Mouse (Mus musculus): ENCODE results near the gene Ppp1r18. TPM values are rescaled to one million over a fixed set of nuclear protein-coding genes. Genes with fewer than 3 reads are reported as not detected.

The Ppp1r18 gene
- total and polyA plus RNA-seq, 2 experiments from 2014 or later: 22.3 to 29.5 TPM

GRCm38 (mm10) chr17:35914975-35915374, 49.6 kb downstream of the Ppp1r18 start:
- H3K9ac ChIP-seq: no peak overlapping the region
- peaks cover 7% of the 10 kb centered on the region for H3K4me1 ChIP-seq (ENCODE audit: insufficient read depth)
- H3K4me3 ChIP-seq (ENCODE audit: low read depth, low read length): no peak overlapping the region
- H3K9me3 ChIP-seq (ENCODE audit: low read length): no peaks in the 10 kb centered on the region
- no peak overlapping the region for H3K27ac ChIP-seq (ENCODE audit: low read depth, low read length)
- peak overlapping the region; percentile 79; the same call in 1 of the 2 replicates for H3K4me2 ChIP-seq (ENCODE audit: low read depth)
- no peaks in the 10 kb centered on the region for H3K27me3 ChIP-seq (ENCODE audit: insufficient read depth, low read length)
- TF ChIP-seq CTCF (IDR thresholded peaks at IDR 0.05; ENCODE audit: low read depth): no peak
- 82% methylated on average over 6 of the region's 6 CpGs for WGBS
- DNase-seq (no peak), ATAC-seq (no peak)
- peaks cover 8% of the 10 kb centered on the region; the same call in 1 of the 2 replicates for H3K36me3 ChIP-seq (ENCODE audit: insufficient read depth)

- Histone ChIP-seq H3K27me3 (ENCODE audit: insufficient read depth, low read length) (no peaks in the 10 kb centered on the region), H3K4me3 (ENCODE audit: low read depth, low read length) (peak overlapping the region; percentile 72), H3K4me1 (ENCODE audit: insufficient read depth) (peaks cover 12% of the 10 kb centered on the region), H3K4me2 (ENCODE audit: low read depth) (peak overlapping the region; percentile 79), H3K27ac (ENCODE audit: low read depth, low read length) (peak overlapping the region; percentile 100), H3K36me3 (ENCODE audit: insufficient read depth) (peaks cover 8% of the 10 kb centered on the region; the same call in 1 of the 2 replicates), H3K9ac (peak overlapping the region; percentile 65), H3K9me3 (ENCODE audit: low read length) (no peaks in the 10 kb centered on the region)
- DNase-seq: no peak
- 6% methylated on average over 28 of the region's 28 CpGs for WGBS
- no peak for TF ChIP-seq CTCF (IDR thresholded peaks at IDR 0.05; ENCODE audit: low read depth)
- no peak for ATAC-seq
Measured at GRCm38 (mm10) chr17:35915538-35916296, 50.3 kb downstream of the Ppp1r18 start.

- ATAC-seq (peak; percentile 90), DNase-seq (peak; percentile 100)
- under 1% methylated on average over 83 of the region's 83 CpGs for WGBS
- peak; percentile 82 for TF ChIP-seq CTCF (IDR thresholded peaks at IDR 0.05; ENCODE audit: low read depth)
- Histone ChIP-seq H3K4me2 (ENCODE audit: low read depth) (peak within 1 kb of the TSS; percentile 79), H3K9me3 (ENCODE audit: low read length) (no peaks in the 10 kb centered on the region), H3K9ac (peak within 1 kb of the TSS; percentile 99), H3K27ac (ENCODE audit: low read depth, low read length) (peak within 1 kb of the TSS; percentile 100), H3K4me1 (ENCODE audit: insufficient read depth) (peaks cover 15% of the 10 kb centered on the region), H3K27me3 (ENCODE audit: insufficient read depth, low read length) (no peaks in the 10 kb centered on the region), H3K4me3 (ENCODE audit: low read depth, low read length) (peak within 1 kb of the TSS; percentile 72), H3K36me3 (ENCODE audit: insufficient read depth) (peaks cover 8% of the 10 kb centered on the region; the same call in 1 of the 2 replicates)
Measured at GRCm38 (mm10) chr17:35916297-35917142, 51.1 kb downstream of the Ppp1r18 start, which contains the start of the genes Mrps18b and Ppp1r10. TSS of gene Mrps18b (minus strand) at chr17:35916389. TSS of gene Ppp1r10 (plus strand) at chr17:35916434.

- H3K27ac ChIP-seq (ENCODE audit: low read depth, low read length): peak overlapping the region; percentile 100
- 0% methylated on average over 8 of the region's 8 CpGs for WGBS
- peaks cover 15% of the 10 kb centered on the region for H3K4me1 ChIP-seq (ENCODE audit: insufficient read depth)
- H3K9ac ChIP-seq: peak overlapping the region; percentile 99
- ATAC-seq (no peak), DNase-seq (no peak)
- peak overlapping the region; percentile 79 for H3K4me2 ChIP-seq (ENCODE audit: low read depth)
- peaks cover 8% of the 10 kb centered on the region; the same call in 1 of the 2 replicates for H3K36me3 ChIP-seq (ENCODE audit: insufficient read depth)
- no peak for TF ChIP-seq CTCF (IDR thresholded peaks at IDR 0.05; ENCODE audit: low read depth)
- peak overlapping the region; percentile 72 for H3K4me3 ChIP-seq (ENCODE audit: low read depth, low read length)
- no peaks in the 10 kb centered on the region for H3K9me3 ChIP-seq (ENCODE audit: low read length)
- H3K27me3 ChIP-seq (ENCODE audit: insufficient read depth, low read length): no peaks in the 10 kb centered on the region
Measured at GRCm38 (mm10) chr17:35917143-35917462, 51.7 kb downstream of the Ppp1r18 start.

- H3K27ac ChIP-seq (ENCODE audit: low read depth, low read length): peak overlapping the region; percentile 100
- ATAC-seq (peak; percentile 43), DNase-seq (peak; percentile 89)
Measured at GRCm38 (mm10) chr17:35917463-35918251, 52.3 kb downstream of the Ppp1r18 start.

GRCm38 (mm10) chr17:35918276-35919059, 53.1 kb downstream of the Ppp1r18 start:
- TF ChIP-seq CTCF (IDR thresholded peaks at IDR 0.05; ENCODE audit: low read depth): no peak
- under 1% methylated on average over 11 of the region's 11 CpGs for WGBS
- H3K9me3 ChIP-seq (ENCODE audit: low read length): no peaks in the 10 kb centered on the region
- peak overlapping the region; percentile 100 for H3K27ac ChIP-seq (ENCODE audit: low read depth, low read length)
- no peaks in the 10 kb centered on the region for H3K27me3 ChIP-seq (ENCODE audit: insufficient read depth, low read length)
- peak overlapping the region; percentile 72 for H3K4me3 ChIP-seq (ENCODE audit: low read depth, low read length)
- peaks cover 5% of the 10 kb centered on the region for H3K36me3 ChIP-seq (ENCODE audit: insufficient read depth)
- no peak for ATAC-seq
- peak overlapping the region; percentile 79 for H3K4me2 ChIP-seq (ENCODE audit: low read depth)
- peaks cover 18% of the 10 kb centered on the region for H3K4me1 ChIP-seq (ENCODE audit: insufficient read depth)
- no peak for DNase-seq
- H3K9ac ChIP-seq: peak overlapping the region; percentile 99

More at GRCm38 (mm10) chr17:35917463-35918251, 52.3 kb downstream of the Ppp1r18 start:
- H3K4me1 ChIP-seq (ENCODE audit: insufficient read depth): peaks cover 18% of the 10 kb centered on the region
- TF ChIP-seq CTCF (IDR thresholded peaks at IDR 0.05; ENCODE audit: low read depth): no peak
- WGBS: under 1% methylated on average over 13 of the region's 13 CpGs
- H3K9ac ChIP-seq: peak overlapping the region; percentile 99
- no peaks in the 10 kb centered on the region for H3K9me3 ChIP-seq (ENCODE audit: low read length)
- peak overlapping the region; percentile 79 for H3K4me2 ChIP-seq (ENCODE audit: low read depth)
- peaks cover 8% of the 10 kb centered on the region; the same call in 1 of the 2 replicates for H3K36me3 ChIP-seq (ENCODE audit: insufficient read depth)
- H3K4me3 ChIP-seq (ENCODE audit: low read depth, low read length): peak overlapping the region; percentile 72
- no peaks in the 10 kb centered on the region for H3K27me3 ChIP-seq (ENCODE audit: insufficient read depth, low read length)
